Mouse (Mus musculus): ENCODE measurements around the gene Ubtf.

DNA sequence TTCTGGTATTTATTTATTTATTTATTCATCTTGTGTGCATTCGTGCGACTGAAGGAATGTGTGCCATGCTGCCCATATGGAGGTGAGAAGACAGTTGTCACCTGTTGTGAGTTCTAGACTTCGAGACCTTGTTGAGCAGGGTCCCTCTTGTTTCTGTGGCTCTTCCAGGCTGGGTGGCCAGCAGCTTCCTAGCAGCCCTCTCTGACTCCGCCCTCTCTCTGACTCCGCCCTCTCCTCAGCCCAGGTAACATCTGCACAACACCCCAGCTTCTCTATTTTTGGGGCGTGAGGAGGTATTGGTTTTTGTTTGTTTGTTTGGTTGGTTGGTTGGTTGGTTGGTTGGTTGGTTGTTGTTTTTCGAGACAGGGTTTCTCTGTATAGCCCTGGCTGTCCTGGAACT is 8.3 kb upstream of the Ubtf start:
- TF ChIP-seq POLR2A (IDR thresholded peaks at IDR 0.05; ENCODE audit: insufficient read depth, low read depth, low read length): no peak
- TF ChIP-seq CTCF (IDR thresholded peaks at IDR 0.05; ENCODE audit: insufficient read depth, low read depth, low read length): no peak

Measured in olfactory bulb, adult 2 months (tissue).